Comparison of ENCODE assay signal across 29 mouse cellular contexts in genomic region chr4:108593376-108593775, GRCm38 (mm10). TPM values are rescaled to one million over a fixed set of nuclear protein-coding genes. Genes with fewer than 3 reads are reported as not detected.
DNase-seq lines count a peak whose midpoint lies in the region; ATAC-seq lines count a peak whose summit lies in the region.
"Had no signal": no experiment of that assay in that cellular context is flagged by ENCODE, and none has a peak within 500 bp of the region (broad histone marks: within the 10 kb centered on the region; RNA-seq: fewer than 3 reads in every experiment).

No protein-coding gene starts in this region.

- 60% methylated on average over 2 of the region's 2 CpGs for WGBS in heart, embryonic 13.5 days
- 77% methylated on average over 2 of the region's 2 CpGs for WGBS in heart, embryonic 12.5 days

- no peaks in the 10 kb centered on the region for H3K27me3 ChIP-seq in heart, embryonic 13.5 days (replicated peaks)
- no peaks in the 10 kb centered on the region for H3K27me3 ChIP-seq in heart, embryonic 12.5 days (replicated peaks)
- H3K27me3 ChIP-seq: CH12.LX; embryonic facial prominence, embryonic 15.5 days; forebrain, embryonic 12.5 days; limb, embryonic 15.5 days; liver, embryonic 13.5 days had no signal

- H3K4me3 ChIP-seq in heart, embryonic 13.5 days: no peak overlapping the region
- no peak overlapping the region for H3K4me3 ChIP-seq in heart, embryonic 12.5 days
- H3K4me3 ChIP-seq: embryonic facial prominence, embryonic 10.5 days; embryonic facial prominence, embryonic 15.5 days; forebrain, embryonic 12.5 days; heart, embryonic 10.5 days; limb, embryonic 10.5 days; limb, embryonic 15.5 days; liver, embryonic 13.5 days had no signal

- ATAC-seq in heart, embryonic 13.5 days (ENCODE audit: extremely low read depth, insufficient number of reproducible peaks, low FRiP score, low TSS enrichment): no peak
- no peak for ATAC-seq in heart, embryonic 12.5 days (ENCODE audit: insufficient number of reproducible peaks, low FRiP score)
- ATAC-seq: forebrain, postnatal 0 days; intestine, postnatal 0 days had no signal

- no peaks in the 10 kb centered on the region for H3K9me3 ChIP-seq in heart, embryonic 13.5 days
- H3K9me3 ChIP-seq in heart, embryonic 12.5 days (replicated peaks): no peaks in the 10 kb centered on the region
- H3K9me3 ChIP-seq: embryonic facial prominence, embryonic 10.5 days; embryonic facial prominence, embryonic 15.5 days; forebrain, embryonic 12.5 days; heart, embryonic 10.5 days; limb, embryonic 10.5 days; limb, embryonic 15.5 days; liver, embryonic 13.5 days had no signal

- H3K4me2 ChIP-seq in heart, embryonic 13.5 days: no peak overlapping the region
- no peak overlapping the region for H3K4me2 ChIP-seq in heart, embryonic 12.5 days
- H3K4me2 ChIP-seq: embryonic facial prominence, embryonic 15.5 days; forebrain, embryonic 12.5 days; hindbrain, embryonic 14.5 days; limb, embryonic 15.5 days; liver, embryonic 13.5 days had no signal

- H3K36me3 ChIP-seq in heart, embryonic 13.5 days: peaks cover 12% of the 10 kb centered on the region; the same call in 1 of the 2 replicates
- peaks cover 21% of the 10 kb centered on the region for H3K36me3 ChIP-seq in heart, embryonic 12.5 days
- H3K36me3 ChIP-seq: embryonic facial prominence, embryonic 15.5 days had no signal

- H3K9ac ChIP-seq in heart, embryonic 13.5 days: no peak overlapping the region
- no peak overlapping the region for H3K9ac ChIP-seq in heart, embryonic 12.5 days
- H3K9ac ChIP-seq: embryonic facial prominence, embryonic 15.5 days; forebrain, embryonic 12.5 days; forebrain, postnatal 0 days; hindbrain, embryonic 14.5 days; limb, embryonic 15.5 days; liver, embryonic 13.5 days had no signal

- H3K27ac ChIP-seq in heart, embryonic 13.5 days (replicated peaks): peak overlapping the region; percentile 39; the same call in 1 of the 2 replicates
- no peak overlapping the region for H3K27ac ChIP-seq in heart, embryonic 12.5 days (ENCODE audit: poor library complexity, severe bottlenecking)
- H3K27ac ChIP-seq: embryonic facial prominence, embryonic 10.5 days; embryonic facial prominence, embryonic 15.5 days; forebrain, embryonic 12.5 days; heart, embryonic 10.5 days; hindbrain, embryonic 14.5 days; limb, embryonic 10.5 days; limb, embryonic 15.5 days; liver, embryonic 13.5 days; macrophage had no signal

- 0 out of 2 replicates have a peak, but pooled peaks cover 10% of the 10 kb centered on the region for H3K4me1 ChIP-seq in heart, embryonic 13.5 days
- peaks cover 4% of the 10 kb centered on the region; the same call in 1 of the 2 replicates for H3K4me1 ChIP-seq in heart, embryonic 12.5 days (replicated peaks)
- H3K4me1 ChIP-seq: embryonic facial prominence, embryonic 10.5 days; embryonic facial prominence, embryonic 15.5 days; forebrain, embryonic 12.5 days; limb, embryonic 10.5 days; limb, embryonic 15.5 days had no signal

- peak; percentile 26 for DNase-seq in cerebellum, adult 11-12 months
- DNase-seq in cerebellum, postnatal 14 days: no peak
- peak; percentile 32 for DNase-seq in layer of hippocampus, adult 11-12 months (ENCODE audit: low spot score)
- DNase-seq in layer of hippocampus, postnatal 10 days (ENCODE audit: low spot score in 2 of 2): no peak
- peak; percentile 14 to 64 for DNase-seq in layer of hippocampus, postnatal 14 days (ENCODE audit: low spot score in 2 of 2)
- DNase-seq in T-cell, adult 2 months (ENCODE audit: low spot score): no peak
- DNase-seq: adrenal gland, adult 8-10 months; forebrain, postnatal 0 days; heart, postnatal 4 days; kidney, adult 9 months; kidney, postnatal 14 days; liver, embryonic 13.5 days; lung, adult 18-20 months; lung, postnatal 10 days; midbrain, embryonic 14.5 days had no signal

RNA-seq across cellular contexts. Expression of gene Orc1, which starts 14.2 kb away (rescaled TPM):
- polyA plus RNA-seq in heart, embryonic 13.5 days (2015; fragmentation: Nextera tagmentation; extraction: Ambion mirVana): 5.1 and 6.6 TPM in 2 replicates
- polyA plus RNA-seq in heart, embryonic 12.5 days (2016; fragmentation: Nextera tagmentation; extraction: Ambion mirVana): 6.2 and 7.2 TPM in 2 replicates
- 1 to 10 TPM; 1.0 TPM for total RNA-seq in layer of hippocampus, postnatal 10 days (2021)
- total RNA-seq in layer of hippocampus, postnatal 14 days (2021): under 1 TPM; 0.19 to 0.53 TPM
- total RNA-seq: gastrocnemius, adult 8-10 months; monocyte, adult 5-6 weeks had no signal

RNA-seq across cellular contexts. Expression of gene Prpf38a, which starts 14.2 kb away (rescaled TPM):
- 56.9 and 63.9 TPM in 2 replicates for polyA plus RNA-seq in heart, embryonic 13.5 days (2015; fragmentation: Nextera tagmentation; extraction: Ambion mirVana)
- polyA plus RNA-seq in heart, embryonic 12.5 days (2016; fragmentation: Nextera tagmentation; extraction: Ambion mirVana): 58.3 and 61.2 TPM in 2 replicates
- 10 to 100 TPM; 42.2 to 46.3 TPM for total RNA-seq in layer of hippocampus, postnatal 10 days (2021)
- 10 to 100 TPM; 35.1 to 37.0 TPM for total RNA-seq in layer of hippocampus, postnatal 14 days (2021)

RNA-seq across cellular contexts. Expression of gene Cc2d1b, which starts 26.4 kb away (rescaled TPM):
- 14.7 and 15.3 TPM in 2 replicates for polyA plus RNA-seq in heart, embryonic 13.5 days (2015; fragmentation: Nextera tagmentation; extraction: Ambion mirVana)
- polyA plus RNA-seq in heart, embryonic 12.5 days (2016; fragmentation: Nextera tagmentation; extraction: Ambion mirVana): 18.9 and 19.3 TPM in 2 replicates
- 10 to 100 TPM; 29.4 to 40.1 TPM for total RNA-seq in layer of hippocampus, postnatal 10 days (2021)
- total RNA-seq in layer of hippocampus, postnatal 14 days (2021): 10 to 100 TPM; 33.6 to 38.5 TPM

Comparison
In these comparisons a context has a peak if more than half of its experiments do, and no peak if none do; other contexts are left out.
1. DNase-seq: peak in cerebellum, adult 11-12 months (single experiment), layer of hippocampus, adult 11-12 months (single experiment) and layer of hippocampus, postnatal 14 days (2 of 2); none in cerebellum, postnatal 14 days (0 of 2), layer of hippocampus, postnatal 10 days (0 of 2) and T-cell, adult 2 months (single experiment).